ENCODE assay signal across 12 mouse cellular contexts in genomic region chr4:124674334-124675032, GRCm38 (mm10). TPM values are rescaled to one million over a fixed set of nuclear protein-coding genes. Genes with fewer than 3 reads are reported as not detected.
DNase-seq lines count a peak whose midpoint lies in the region; ATAC-seq lines count a peak whose summit lies in the region.
"Had no signal": no experiment of that assay in that cellular context is flagged by ENCODE, and none has a peak within 500 bp of the region (broad histone marks: within the 10 kb centered on the region; RNA-seq: fewer than 3 reads in every experiment).

No protein-coding gene starts in this region.

- H3K4me3 ChIP-seq in limb, embryonic 13.5 days: no peak overlapping the region
- H3K4me3 ChIP-seq in limb, embryonic 10.5 days: no peak overlapping the region
- H3K4me3 ChIP-seq in embryonic facial prominence, embryonic 13.5 days: no peak overlapping the region
- H3K4me3 ChIP-seq in forebrain, embryonic 12.5 days (replicated peaks): no peak overlapping the region
- H3K4me3 ChIP-seq in midbrain, embryonic 15.5 days: no peak overlapping the region
- H3K4me3 ChIP-seq: erythroblast, embryonic 14.5 days; heart, embryonic 13.5 days; left cerebral cortex, adult 2 months had no signal

- H3K4me2 ChIP-seq in limb, embryonic 13.5 days (replicated peaks): no peak overlapping the region
- H3K4me2 ChIP-seq in embryonic facial prominence, embryonic 13.5 days: no peak overlapping the region
- no peak overlapping the region for H3K4me2 ChIP-seq in forebrain, embryonic 12.5 days
- H3K4me2 ChIP-seq in midbrain, embryonic 15.5 days: no peak overlapping the region
- H3K4me2 ChIP-seq: heart, embryonic 13.5 days; liver, embryonic 11.5 days had no signal

- H3K9me3 ChIP-seq in limb, embryonic 13.5 days: no peaks in the 10 kb centered on the region
- H3K9me3 ChIP-seq in limb, embryonic 10.5 days (replicated peaks): no peaks in the 10 kb centered on the region
- no peaks in the 10 kb centered on the region for H3K9me3 ChIP-seq in embryonic facial prominence, embryonic 13.5 days
- H3K9me3 ChIP-seq in forebrain, embryonic 12.5 days: no peaks in the 10 kb centered on the region
- no peaks in the 10 kb centered on the region for H3K9me3 ChIP-seq in midbrain, embryonic 15.5 days
- H3K9me3 ChIP-seq: heart, embryonic 13.5 days had no signal

- peaks cover 42% of the 10 kb centered on the region for H3K27me3 ChIP-seq in limb, embryonic 13.5 days
- H3K27me3 ChIP-seq in limb, embryonic 10.5 days (ENCODE audit: low read depth, poor library complexity, severe bottlenecking): peaks cover 51% of the 10 kb centered on the region
- peaks cover 40% of the 10 kb centered on the region for H3K27me3 ChIP-seq in embryonic facial prominence, embryonic 13.5 days
- peaks cover 36% of the 10 kb centered on the region for H3K27me3 ChIP-seq in forebrain, embryonic 12.5 days
- H3K27me3 ChIP-seq in midbrain, embryonic 15.5 days (replicated peaks): no peaks in the 10 kb centered on the region
- H3K27me3 ChIP-seq: CH12.LX had no signal

- no peak overlapping the region for H3K27ac ChIP-seq in limb, embryonic 13.5 days
- no peak overlapping the region for H3K27ac ChIP-seq in limb, embryonic 10.5 days
- H3K27ac ChIP-seq in embryonic facial prominence, embryonic 13.5 days: no peak overlapping the region; the same call in 1 of the 2 replicates
- 0 out of 2 replicates have a peak overlapping the region, but pooled peaks have one; percentile 19 for H3K27ac ChIP-seq in forebrain, embryonic 12.5 days
- H3K27ac ChIP-seq in midbrain, embryonic 15.5 days: peak overlapping the region; percentile 6; the same call in 1 of the 2 replicates
- H3K27ac ChIP-seq: heart, embryonic 13.5 days; left cerebral cortex, adult 2 months had no signal

- peaks cover 31% of the 10 kb centered on the region for H3K36me3 ChIP-seq in limb, embryonic 13.5 days
- peaks cover 34% of the 10 kb centered on the region for H3K36me3 ChIP-seq in limb, embryonic 10.5 days
- H3K36me3 ChIP-seq in embryonic facial prominence, embryonic 13.5 days: peaks cover 26% of the 10 kb centered on the region
- H3K36me3 ChIP-seq in forebrain, embryonic 12.5 days (replicated peaks): peaks cover 22% of the 10 kb centered on the region
- H3K36me3 ChIP-seq in midbrain, embryonic 15.5 days (replicated peaks): peaks cover 8% of the 10 kb centered on the region; the same call in 1 of the 2 replicates

- H3K4me1 ChIP-seq in limb, embryonic 13.5 days: peaks cover 30% of the 10 kb centered on the region
- peaks cover 22% of the 10 kb centered on the region for H3K4me1 ChIP-seq in limb, embryonic 10.5 days
- H3K4me1 ChIP-seq in embryonic facial prominence, embryonic 13.5 days: peaks cover 28% of the 10 kb centered on the region
- peaks cover 42% of the 10 kb centered on the region for H3K4me1 ChIP-seq in forebrain, embryonic 12.5 days
- peaks cover 39% of the 10 kb centered on the region for H3K4me1 ChIP-seq in midbrain, embryonic 15.5 days

- ATAC-seq in limb, embryonic 13.5 days (ENCODE audit: low FRiP score, low read depth): no peak
- ATAC-seq in embryonic facial prominence, embryonic 13.5 days (ENCODE audit: insufficient number of reproducible peaks, insufficient read depth, low FRiP score, low TSS enrichment, low read depth): no peak
- no peak for ATAC-seq in forebrain, embryonic 12.5 days (ENCODE audit: low FRiP score)
- ATAC-seq in midbrain, embryonic 15.5 days (replicated peaks): peak; percentile 12; the same call in 1 of the 2 replicates
- ATAC-seq in activated CD4-positive, CD25-positive, alpha-beta regulatory T cell, adult 4 months: no peak

- whole genome bisulfite sequencing in limb, embryonic 13.5 days: 67% methylated on average over 17 of the region's 17 CpGs
- 63% methylated on average over 17 of the region's 17 CpGs for WGBS in limb, embryonic 10.5 days
- 49% methylated on average over 17 of the region's 17 CpGs for WGBS in embryonic facial prominence, embryonic 13.5 days
- WGBS in forebrain, embryonic 12.5 days: 51% methylated on average over 17 of the region's 17 CpGs
- 32% methylated on average over 17 of the region's 17 CpGs for WGBS in midbrain, embryonic 15.5 days

- DNase-seq in limb, embryonic 10.5 days (ENCODE audit: low spot score): no peak
- no peak for DNase-seq in retina, postnatal 1 day

- peak overlapping the region; percentile 13; the same call in 1 of the 2 replicates for H3K9ac ChIP-seq in limb, embryonic 13.5 days
- 0 out of 2 replicates have a peak overlapping the region, but pooled peaks have one; percentile 6 for H3K9ac ChIP-seq in embryonic facial prominence, embryonic 13.5 days
- no peak overlapping the region for H3K9ac ChIP-seq in forebrain, embryonic 12.5 days
- H3K9ac ChIP-seq in midbrain, embryonic 15.5 days: no peak overlapping the region
- H3K9ac ChIP-seq: heart, embryonic 13.5 days had no signal

RNA-seq across cellular contexts. Expression of gene Pou3f1, which starts 17.9 kb away (rescaled TPM):
- 0.75 and 0.99 TPM in 2 replicates for polyA plus RNA-seq in limb, embryonic 13.5 days (2015; fragmentation: Nextera tagmentation; extraction: Ambion mirVana)
- polyA plus RNA-seq in limb, embryonic 10.5 days (2016; fragmentation: Nextera tagmentation; extraction: Ambion mirVana): 0.04 and 0.13 TPM in 2 replicates
- polyA plus RNA-seq in embryonic facial prominence, embryonic 13.5 days (2015; fragmentation: Nextera tagmentation; extraction: Ambion mirVana): 2.3 and 2.4 TPM in 2 replicates
- 16.0 and 21.6 TPM in 2 replicates for polyA plus RNA-seq in forebrain, embryonic 12.5 days (2016; fragmentation: Nextera tagmentation; extraction: Ambion mirVana)
- polyA plus RNA-seq in midbrain, embryonic 15.5 days (2015; fragmentation: Nextera tagmentation; extraction: Ambion mirVana): 16.8 and 22.6 TPM in 2 replicates
- not detected for polyA plus RNA-seq in activated CD4-positive, CD25-positive, alpha-beta regulatory T cell, adult 4 months (2017; shearing (Covaris generic))

RNA-seq across cellular contexts. Expression of gene Utp11, which starts 18.9 kb away (rescaled TPM):
- polyA plus RNA-seq in limb, embryonic 13.5 days (2015; fragmentation: Nextera tagmentation; extraction: Ambion mirVana): 84.4 and 87.9 TPM in 2 replicates
- 73.9 and 77.2 TPM in 2 replicates for polyA plus RNA-seq in limb, embryonic 10.5 days (2016; fragmentation: Nextera tagmentation; extraction: Ambion mirVana)
- polyA plus RNA-seq in embryonic facial prominence, embryonic 13.5 days (2015; fragmentation: Nextera tagmentation; extraction: Ambion mirVana): 84.7 and 92.2 TPM in 2 replicates
- 63.8 and 64.0 TPM in 2 replicates for polyA plus RNA-seq in forebrain, embryonic 12.5 days (2016; fragmentation: Nextera tagmentation; extraction: Ambion mirVana)
- polyA plus RNA-seq in midbrain, embryonic 15.5 days (2015; fragmentation: Nextera tagmentation; extraction: Ambion mirVana): 36.8 and 41.8 TPM in 2 replicates
- 10 to 100 TPM; 80.9 to 85.9 TPM for polyA plus RNA-seq in activated CD4-positive, CD25-positive, alpha-beta regulatory T cell, adult 4 months (2017; shearing (Covaris generic))

RNA-seq across cellular contexts. Expression of gene Fhl3, which starts 26.0 kb away (rescaled TPM):
- polyA plus RNA-seq in limb, embryonic 13.5 days (2015; fragmentation: Nextera tagmentation; extraction: Ambion mirVana): 19.9 and 23.8 TPM in 2 replicates
- polyA plus RNA-seq in limb, embryonic 10.5 days (2016; fragmentation: Nextera tagmentation; extraction: Ambion mirVana): 7.7 and 10.1 TPM in 2 replicates
- 17.0 and 19.5 TPM in 2 replicates for polyA plus RNA-seq in embryonic facial prominence, embryonic 13.5 days (2015; fragmentation: Nextera tagmentation; extraction: Ambion mirVana)
- 2.2 TPM in 2 replicates for polyA plus RNA-seq in forebrain, embryonic 12.5 days (2016; fragmentation: Nextera tagmentation; extraction: Ambion mirVana)
- 1.6 and 2.2 TPM in 2 replicates for polyA plus RNA-seq in midbrain, embryonic 15.5 days (2015; fragmentation: Nextera tagmentation; extraction: Ambion mirVana)
- polyA plus RNA-seq in activated CD4-positive, CD25-positive, alpha-beta regulatory T cell, adult 4 months (2017; shearing (Covaris generic)): 10 to 100 TPM in 1 of 2 experiments, 1 to 10 TPM in 1; 7.2 to 14.7 TPM

RNA-seq across cellular contexts. Expression of gene Sf3a3, which starts 40.1 kb away (rescaled TPM):
- polyA plus RNA-seq in limb, embryonic 13.5 days (2015; fragmentation: Nextera tagmentation; extraction: Ambion mirVana): 180 and 188 TPM in 2 replicates
- 270 and 284 TPM in 2 replicates for polyA plus RNA-seq in limb, embryonic 10.5 days (2016; fragmentation: Nextera tagmentation; extraction: Ambion mirVana)
- 177 and 186 TPM in 2 replicates for polyA plus RNA-seq in embryonic facial prominence, embryonic 13.5 days (2015; fragmentation: Nextera tagmentation; extraction: Ambion mirVana)
- 203 and 204 TPM in 2 replicates for polyA plus RNA-seq in forebrain, embryonic 12.5 days (2016; fragmentation: Nextera tagmentation; extraction: Ambion mirVana)
- 110 and 112 TPM in 2 replicates for polyA plus RNA-seq in midbrain, embryonic 15.5 days (2015; fragmentation: Nextera tagmentation; extraction: Ambion mirVana)
- 100 to 1,000 TPM; 108 to 125 TPM for polyA plus RNA-seq in activated CD4-positive, CD25-positive, alpha-beta regulatory T cell, adult 4 months (2017; shearing (Covaris generic))

Comparison
In these comparisons a context has a peak if more than half of its experiments do, and no peak if none do; other contexts are left out.
1. H3K27ac ChIP-seq: peak in forebrain, embryonic 12.5 days (single experiment) and midbrain, embryonic 15.5 days (single experiment); none in limb, embryonic 13.5 days (single experiment), limb, embryonic 10.5 days (single experiment) and embryonic facial prominence, embryonic 13.5 days (single experiment).
2. H3K9ac ChIP-seq: peak in limb, embryonic 13.5 days (single experiment) and embryonic facial prominence, embryonic 13.5 days (single experiment); none in forebrain, embryonic 12.5 days (single experiment) and midbrain, embryonic 15.5 days (single experiment).